Mouse (Mus musculus) erythroblast, embryonic 14.5 days (primary cell): ENCODE results near the gene Gm12355.

Experiments used
- GATA1 ChIP-seq: IDR thresholded peaks from 2 replicates; pipeline ENCODE4 v1.6.1; 2012; ENCODE audit warnings: low read length, inconsistent platforms, mixed read lengths
- TAL1 ChIP-seq: IDR thresholded peaks from 3 replicates; pipeline ENCODE4 v1.6.1; 2012; ENCODE audit warnings: low read length, inconsistent platforms, mixed read lengths

- no peak for TF ChIP-seq GATA1
- TF ChIP-seq TAL1: no peak
These were observed 41.9 kb downstream of the Gm12355 start for GRCm38 (mm10) chr11:98583571-98583970.
